Mouse (Mus musculus) E14TG2a.4 (cell line): ENCODE measurements around the gene Ybx2.

ENCODE experiments used
- H3K27me3 ChIP-seq: 2 replicates; pipeline ENCODE4 v1.6.1; 2014; ENCODE audit warnings: low read length, control low read depth; ENCODE audit not compliant: insufficient read depth
- H3K36me3 ChIP-seq: 2 replicates; pipeline ENCODE4 v1.6.1; 2014; ENCODE audit warnings: low read length, control low read depth; ENCODE audit not compliant: insufficient read depth
- H3K4me1 ChIP-seq: replicated peaks from 2 replicates; pipeline ENCODE4 v1.6.1; 2014; ENCODE audit warnings: low read depth, low read length, control low read depth
- H3K4me3 ChIP-seq: replicated peaks from 2 replicates; pipeline ENCODE4 v1.5.1; 2014; ENCODE audit warnings: mild to moderate bottlenecking, low read length
- H3K9me3 ChIP-seq: 2 replicates; pipeline ENCODE4 v1.6.1; 2014; ENCODE audit warnings: low read length, control low read depth
- CTCF ChIP-seq: conservative IDR thresholded peaks from 2 replicates; pipeline ENCODE4 v1.5.1; 2014; ENCODE audit warnings: low read length
- NANOG ChIP-seq: IDR thresholded peaks from 2 replicates; pipeline ENCODE4 v1.6.1; 2014; ENCODE audit warnings: borderline replicate concordance, low read length, mixed read lengths
- POU5F1 ChIP-seq: IDR thresholded peaks from 2 replicates; pipeline ENCODE4 v1.6.1; 2014; ENCODE audit warnings: low read length, borderline replicate concordance

Ybx2 gene

DNA sequence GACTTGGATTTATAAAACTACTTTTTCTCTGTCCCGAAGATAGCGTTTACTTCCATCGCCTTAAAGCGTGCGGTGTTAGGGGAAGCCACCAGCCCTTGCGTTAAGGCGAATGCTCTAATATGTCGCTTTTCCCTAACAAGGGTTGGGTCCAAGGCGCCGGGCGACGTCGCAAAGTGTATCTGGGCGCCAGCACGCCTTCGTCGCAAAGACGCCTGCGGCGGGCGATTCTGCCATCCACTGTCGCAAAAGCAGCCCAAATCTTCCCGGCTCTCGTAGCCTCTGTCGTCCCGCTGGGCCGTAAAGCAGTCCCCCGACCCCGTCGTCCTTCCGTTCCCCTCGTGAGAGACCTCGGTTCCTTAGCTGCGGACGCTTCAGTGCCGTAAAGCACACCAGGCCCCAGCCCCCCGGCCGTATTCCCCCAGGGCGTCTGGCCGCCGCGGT lies 34.2 kb upstream of the Ybx2 start:
- TF ChIP-seq CTCF (no peak), NANOG (no peak), POU5F1 (no peak)
- H3K36me3 ChIP-seq: peaks cover 33% of the 10 kb centered on the region
- peak overlapping the region; percentile 93 for H3K4me3 ChIP-seq
- H3K4me1 ChIP-seq: peaks cover 59% of the 10 kb centered on the region
- no peaks in the 10 kb centered on the region for H3K9me3 ChIP-seq
- H3K27me3 ChIP-seq: peaks cover 8% of the 10 kb centered on the region; the same call in 1 of the 2 replicates

DNA sequence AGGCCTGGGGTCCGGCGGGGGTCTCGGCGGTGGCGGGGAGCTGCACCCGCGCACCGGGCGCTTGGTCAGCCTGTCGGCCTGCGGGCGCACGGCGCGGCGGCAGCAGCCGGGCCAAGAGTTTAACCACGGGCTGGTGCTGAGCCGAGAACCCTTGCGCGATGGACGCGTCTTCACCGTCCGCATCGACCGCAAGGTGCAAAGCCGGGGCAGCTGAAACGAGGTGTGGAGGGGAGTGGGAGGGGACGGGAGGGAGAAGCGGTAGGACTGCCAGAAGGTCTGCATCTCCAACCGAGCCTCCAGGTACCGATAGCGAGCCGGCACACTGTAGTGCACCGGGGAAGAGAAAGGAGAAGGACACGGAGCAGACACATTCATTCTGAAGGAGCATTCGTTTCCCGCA lies 33.6 kb upstream of the Ybx2 start:
- peaks cover 65% of the 10 kb centered on the region for H3K4me1 ChIP-seq
- peak overlapping the region; percentile 93 for H3K4me3 ChIP-seq
- H3K27me3 ChIP-seq: peaks cover 8% of the 10 kb centered on the region; the same call in 1 of the 2 replicates
- H3K36me3 ChIP-seq: peaks cover 39% of the 10 kb centered on the region
- no peak for TF ChIP-seq POU5F1
- TF ChIP-seq NANOG: no peak
- TF ChIP-seq CTCF: no peak
- H3K9me3 ChIP-seq: no peaks in the 10 kb centered on the region

DNA sequence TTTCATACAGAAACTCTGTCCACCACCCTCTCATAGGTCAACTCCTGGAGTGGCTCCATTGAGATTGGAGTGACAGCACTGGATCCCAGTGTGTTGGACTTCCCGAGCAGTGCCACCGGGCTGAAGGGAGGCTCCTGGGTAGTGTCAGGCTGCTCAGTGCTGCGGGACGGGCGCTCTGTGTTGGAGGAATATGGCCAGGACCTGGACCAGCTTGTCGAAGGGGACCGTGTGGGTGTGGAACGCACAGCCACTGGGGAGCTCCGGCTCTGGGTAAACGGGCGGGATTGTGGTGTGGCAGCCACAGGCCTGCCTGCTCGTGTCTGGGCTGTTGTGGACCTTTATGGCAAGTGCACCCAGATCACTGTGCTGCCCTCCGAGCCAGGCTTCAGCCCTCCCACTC lies 32.6 kb upstream of the Ybx2 start:
- no peak for TF ChIP-seq POU5F1
- TF ChIP-seq CTCF: no peak
- TF ChIP-seq NANOG: no peak
- Histone ChIP-seq H3K9me3 (no peaks in the 10 kb centered on the region), H3K36me3 (peaks cover 49% of the 10 kb centered on the region), H3K4me1 (peaks cover 59% of the 10 kb centered on the region), H3K4me3 (peak overlapping the region; percentile 93), H3K27me3 (peaks cover 8% of the 10 kb centered on the region; the same call in 1 of the 2 replicates)

DNA sequence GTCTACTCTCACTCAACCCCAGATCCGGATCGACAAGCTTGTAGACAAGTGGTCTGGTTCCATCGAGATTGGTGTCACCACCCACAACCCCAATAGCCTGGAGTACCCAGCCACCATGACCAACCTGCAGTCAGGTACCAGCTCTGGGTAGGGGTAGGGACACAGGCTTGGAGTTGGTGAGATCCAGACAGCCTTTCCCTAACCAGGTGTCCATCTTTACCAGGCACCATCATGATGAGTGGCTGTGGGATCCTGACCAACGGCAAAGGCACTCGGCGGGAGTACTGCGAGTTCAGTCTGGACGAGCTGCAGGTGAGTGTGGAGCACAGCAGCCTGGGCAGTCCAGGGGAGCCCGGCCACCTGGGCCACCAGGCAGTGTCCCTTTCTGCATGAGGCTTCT lies 31.3 kb upstream of the Ybx2 start:
- TF ChIP-seq NANOG (no peak), CTCF (no peak), POU5F1 (no peak)

DNA sequence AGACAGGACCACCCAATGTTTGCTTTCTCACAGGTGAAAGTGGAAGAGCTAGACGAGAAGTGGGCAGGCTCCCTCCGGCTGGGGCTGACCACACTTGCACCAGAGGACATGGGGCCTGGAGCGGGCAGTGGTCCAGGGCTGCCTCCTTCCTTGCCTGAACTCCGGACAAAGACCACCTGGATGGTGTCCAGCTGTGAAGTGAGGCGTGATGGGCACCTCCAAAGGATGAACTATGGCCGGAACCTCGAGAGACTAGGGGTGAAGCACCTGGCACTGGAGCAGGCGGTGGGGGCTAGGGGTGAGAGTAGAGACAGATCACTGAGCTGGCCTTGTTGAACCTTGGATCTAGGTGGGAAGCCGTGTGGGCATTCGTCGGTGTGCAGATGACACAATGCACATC lies 27.0 kb upstream of the Ybx2 start:
- Histone ChIP-seq H3K9me3 (no peaks in the 10 kb centered on the region), H3K4me1 (peaks cover 51% of the 10 kb centered on the region), H3K4me3 (no peak overlapping the region), H3K27me3 (no peaks in the 10 kb centered on the region), H3K36me3 (peaks cover 99% of the 10 kb centered on the region)
- TF ChIP-seq CTCF (no peak), POU5F1 (no peak), NANOG (no peak)

More for the DNA sequence above, 31.3 kb upstream of the Ybx2 start:
- Histone ChIP-seq H3K4me3 (no peak overlapping the region), H3K36me3 (peaks cover 62% of the 10 kb centered on the region), H3K4me1 (peaks cover 46% of the 10 kb centered on the region), H3K9me3 (no peaks in the 10 kb centered on the region), H3K27me3 (0 out of 2 replicates have a peak, but pooled peaks cover under 1% of the 10 kb centered on the region)

DNA sequence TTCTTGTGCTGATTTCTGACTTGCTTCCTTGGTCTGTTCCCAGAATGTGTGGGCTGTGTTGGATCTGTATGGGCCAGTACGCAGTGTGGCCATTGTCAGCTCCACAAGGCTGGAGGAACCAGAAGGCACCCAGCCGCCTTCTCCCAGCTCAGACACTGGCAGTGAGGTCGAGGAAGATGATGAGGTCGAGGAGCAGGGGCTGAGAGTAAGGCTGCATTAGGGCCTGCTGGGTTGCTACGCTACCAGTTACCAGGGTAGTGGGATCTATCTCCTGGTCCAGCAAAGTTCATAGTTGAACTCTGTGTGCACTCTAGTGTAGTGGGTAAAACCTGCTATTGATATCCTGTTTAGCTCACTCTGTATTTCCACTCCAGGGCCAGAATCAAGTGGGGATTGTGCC lies 26.4 kb upstream of the Ybx2 start:
- TF ChIP-seq CTCF: no peak
- TF ChIP-seq POU5F1: no peak
- TF ChIP-seq NANOG: no peak
- peaks cover 46% of the 10 kb centered on the region for H3K4me1 ChIP-seq
- H3K9me3 ChIP-seq: no peaks in the 10 kb centered on the region
- H3K36me3 ChIP-seq: peaks cover 94% of the 10 kb centered on the region
- H3K27me3 ChIP-seq: no peaks in the 10 kb centered on the region
- no peak overlapping the region for H3K4me3 ChIP-seq

DNA sequence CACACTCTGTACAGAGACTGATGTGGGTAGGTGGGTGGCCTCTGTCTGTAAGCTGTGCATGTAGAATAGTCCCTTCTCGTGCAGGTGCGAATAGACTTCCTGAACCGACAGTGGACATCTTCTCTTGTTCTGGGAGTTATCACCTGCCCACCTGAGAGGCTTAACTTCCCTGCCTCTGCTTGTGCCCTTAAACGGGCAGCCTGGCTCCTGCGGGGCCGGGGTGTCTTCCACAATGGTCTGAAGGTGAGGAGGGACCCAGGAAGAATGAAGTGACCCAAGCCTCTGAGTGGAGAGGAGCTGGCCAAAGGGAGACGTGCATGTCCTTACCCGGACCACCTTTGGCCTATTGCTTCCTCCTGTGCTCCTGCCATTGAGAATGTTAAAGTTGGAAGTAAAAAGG lies 25.4 kb upstream of the Ybx2 start:
- H3K4me3 ChIP-seq: no peak overlapping the region
- TF ChIP-seq NANOG (no peak), POU5F1 (no peak), CTCF (no peak)
- peaks cover 91% of the 10 kb centered on the region for H3K36me3 ChIP-seq
- no peaks in the 10 kb centered on the region for H3K27me3 ChIP-seq
- peaks cover 54% of the 10 kb centered on the region for H3K4me1 ChIP-seq
- no peaks in the 10 kb centered on the region for H3K9me3 ChIP-seq

DNA sequence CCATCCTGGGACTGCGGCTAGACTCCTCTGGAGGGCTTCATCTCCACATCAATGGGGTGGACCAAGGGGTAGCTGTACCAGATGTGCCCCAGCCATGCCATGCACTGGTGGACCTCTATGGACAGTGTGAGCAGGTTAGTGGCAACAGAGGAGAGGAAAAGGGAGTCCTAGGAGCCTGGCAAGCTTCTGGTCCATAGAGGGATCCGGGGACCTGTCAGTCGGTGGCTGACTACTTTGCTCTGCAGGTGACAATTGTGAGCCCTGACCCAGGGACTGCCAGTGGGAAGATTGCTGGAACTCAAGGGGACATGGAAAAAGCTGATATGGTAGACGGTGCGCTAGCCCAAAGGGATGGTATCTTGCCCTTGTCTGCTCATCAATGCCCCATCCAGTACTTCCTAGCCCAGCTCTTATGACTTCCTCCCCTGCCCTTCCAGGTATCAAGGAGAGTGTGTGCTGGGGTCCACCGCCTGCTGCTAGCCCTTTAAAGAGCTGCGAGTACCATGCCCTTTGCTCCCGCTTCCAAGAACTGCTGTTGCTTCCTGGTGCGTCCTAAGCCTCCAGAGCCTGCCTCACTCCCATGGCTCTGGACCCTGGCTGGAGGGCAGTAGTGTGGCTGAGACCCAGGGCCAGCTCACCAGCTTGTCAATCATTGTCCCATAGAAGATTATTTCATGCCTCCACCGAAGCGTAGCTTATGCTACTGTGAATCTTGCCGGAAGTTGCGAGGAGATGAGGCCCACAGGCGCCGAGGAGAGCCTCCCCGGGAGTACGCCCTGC lies 24.6 kb upstream of the Ybx2 start:
- no peak for TF ChIP-seq POU5F1
- TF ChIP-seq NANOG: no peak
- TF ChIP-seq CTCF: no peak
- Histone ChIP-seq H3K4me3 (no peak overlapping the region), H3K36me3 (peaks cover 91% of the 10 kb centered on the region), H3K9me3 (no peaks in the 10 kb centered on the region), H3K27me3 (no peaks in the 10 kb centered on the region), H3K4me1 (peaks cover 62% of the 10 kb centered on the region)
